Mouse (Mus musculus): ENCODE data around the gene Vps39.

The Vps39 gene

DNA sequence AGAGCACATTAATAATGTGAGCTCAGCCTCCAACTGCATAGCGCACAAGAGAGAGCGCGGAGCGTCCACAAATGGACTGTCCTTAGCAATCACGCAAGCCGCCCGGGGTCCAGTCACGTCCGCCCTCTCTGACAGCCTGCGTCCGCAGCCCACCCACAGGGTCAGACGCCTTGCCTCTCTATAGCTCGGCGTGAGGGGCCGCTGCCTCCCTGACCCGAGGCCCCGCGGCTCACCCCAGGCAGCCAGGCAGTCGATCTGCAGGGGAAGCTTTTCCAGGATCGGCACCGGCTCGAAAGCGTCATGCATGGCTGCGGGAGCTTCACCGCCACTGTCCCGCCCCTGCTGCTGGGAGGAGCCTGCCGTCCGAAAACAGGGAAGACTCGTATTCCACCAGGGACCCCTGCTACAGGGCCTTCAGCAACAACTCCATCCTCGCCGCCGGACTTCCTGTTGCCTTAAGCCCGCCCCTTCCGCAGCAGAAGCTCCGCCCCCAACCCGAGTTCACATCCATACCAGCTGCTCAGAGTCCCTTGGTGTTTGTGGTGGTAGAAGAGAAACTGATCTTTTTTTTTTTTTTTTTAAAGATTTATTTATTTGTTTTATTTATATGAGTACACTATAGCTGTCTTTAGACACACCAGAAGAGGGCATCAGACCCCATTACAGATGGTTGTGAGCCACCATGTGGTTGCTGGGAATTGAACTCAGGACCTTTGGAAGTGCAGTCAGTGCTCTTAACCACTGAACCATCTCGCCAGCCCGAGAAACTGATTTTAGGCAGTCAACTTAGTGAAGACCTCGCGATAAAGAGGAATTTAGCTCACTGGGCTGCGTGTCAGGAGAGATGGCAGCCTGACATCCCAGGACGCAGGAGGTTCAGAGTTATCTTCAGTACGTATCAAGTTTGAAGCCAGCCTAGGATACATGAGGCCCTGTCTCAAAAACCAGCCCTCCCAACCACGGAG lies at the start of gene Vps39:
Gene Vps39, minus strand, starts transcription at position 456 of the 965 bp plus-strand sequence.
- peak; percentile 97 for DNase-seq (ENCODE audit: low read depth, low spot score)

DNA sequence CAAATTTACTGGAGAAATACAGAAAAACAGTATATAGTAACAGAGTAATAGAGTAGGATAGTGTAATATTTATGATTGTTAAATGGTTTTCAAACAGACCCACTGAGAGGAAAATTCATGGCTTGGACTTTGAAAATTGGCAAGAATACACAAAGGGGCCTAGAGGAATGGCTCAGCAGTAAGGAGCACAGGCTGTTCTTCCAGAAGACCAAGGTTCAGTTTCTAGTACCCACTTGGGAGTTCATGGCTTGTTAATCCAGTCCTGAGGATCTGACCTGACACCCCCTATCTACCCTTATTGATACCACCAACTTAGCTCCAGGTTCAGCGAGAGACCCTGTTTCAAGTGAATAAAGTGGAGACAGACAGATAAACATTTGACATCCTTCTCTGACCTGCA lies 45.0 kb upstream of the Vps39 start:
- no peak for DNase-seq (ENCODE audit: low read depth, low spot score)

DNA sequence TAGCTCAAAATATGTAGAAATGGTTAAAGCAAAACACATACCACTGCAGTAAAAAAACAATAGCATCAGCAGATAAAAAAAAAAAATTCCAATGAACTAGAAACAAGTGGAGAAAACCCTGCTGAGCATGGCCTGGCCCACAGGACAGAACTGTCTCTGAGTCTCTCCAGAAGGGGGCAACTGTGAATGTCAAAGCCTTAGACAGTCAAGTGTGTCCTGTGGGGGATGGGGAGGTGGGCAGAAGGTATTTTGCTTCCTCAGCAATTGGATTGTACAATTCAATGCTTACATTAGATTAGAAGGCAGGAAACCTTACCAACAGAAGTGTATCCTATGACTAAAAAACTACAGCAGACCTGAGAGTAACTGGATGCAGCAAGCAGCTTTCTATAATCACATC lies 39.5 kb upstream of the Vps39 start:
- peak; percentile 57 for DNase-seq (ENCODE audit: low read depth, low spot score)

DNA sequence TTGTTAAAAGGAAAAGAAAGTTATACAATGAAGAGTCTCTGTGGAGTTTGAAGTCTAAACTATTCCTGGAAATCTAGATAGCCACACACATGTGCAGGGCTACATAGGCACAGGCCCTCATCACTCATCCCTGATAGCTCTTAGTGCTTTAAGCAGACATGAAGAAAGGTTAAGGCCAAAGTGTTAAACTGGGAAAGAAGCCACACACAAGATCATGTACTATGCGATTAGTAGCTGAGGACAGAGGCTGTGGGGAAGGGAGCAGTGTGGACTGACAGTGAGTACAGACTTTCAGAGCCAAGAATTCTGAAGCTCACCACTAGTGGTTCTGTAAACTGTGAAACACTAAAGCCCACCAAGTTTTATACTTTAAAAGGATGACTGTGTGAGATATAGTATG lies 38.0 kb upstream of the Vps39 start:
- DNase-seq (ENCODE audit: low read depth, low spot score), result no peak

DNA sequence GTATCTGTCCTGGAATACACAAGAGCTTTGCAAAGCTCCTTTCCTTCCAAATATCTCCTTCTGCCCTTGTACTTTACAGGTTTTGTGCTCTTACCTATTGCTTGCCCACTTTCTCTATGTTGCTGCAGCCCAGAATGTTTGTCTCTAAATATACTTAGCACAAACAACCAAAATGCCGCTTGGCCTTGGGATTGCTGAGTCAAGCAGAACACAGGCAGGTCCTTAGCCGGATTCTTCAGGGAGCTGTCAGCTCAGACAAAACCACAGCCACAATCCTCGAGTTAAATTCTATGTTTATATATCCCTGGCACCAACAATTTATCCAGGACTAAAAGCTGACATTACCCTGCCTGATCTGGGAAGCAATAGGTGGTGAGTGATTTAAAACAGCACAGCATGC lies 36.4 kb upstream of the Vps39 start:
- DNase-seq (ENCODE audit: low read depth, low spot score), result no peak

DNA sequence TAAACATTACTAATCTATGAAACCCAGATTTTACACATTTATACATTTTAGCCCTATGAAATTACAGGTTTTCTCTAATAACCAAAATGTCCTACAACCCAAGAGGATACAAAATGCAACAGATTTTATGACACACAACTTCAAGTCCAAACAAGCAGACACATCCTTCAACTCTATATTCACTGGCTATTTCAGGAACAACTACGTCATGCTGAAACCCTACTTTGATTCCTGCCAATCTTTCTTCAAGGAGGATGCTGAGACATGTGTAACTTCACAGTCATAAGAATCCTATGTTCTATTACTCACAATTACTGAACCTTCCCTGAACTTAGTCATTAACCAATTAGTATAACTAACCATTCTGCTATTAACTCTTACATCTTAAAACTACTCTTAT lies 34.4 kb upstream of the Vps39 start:
- no peak for DNase-seq (ENCODE audit: low read depth, low spot score)

DNA sequence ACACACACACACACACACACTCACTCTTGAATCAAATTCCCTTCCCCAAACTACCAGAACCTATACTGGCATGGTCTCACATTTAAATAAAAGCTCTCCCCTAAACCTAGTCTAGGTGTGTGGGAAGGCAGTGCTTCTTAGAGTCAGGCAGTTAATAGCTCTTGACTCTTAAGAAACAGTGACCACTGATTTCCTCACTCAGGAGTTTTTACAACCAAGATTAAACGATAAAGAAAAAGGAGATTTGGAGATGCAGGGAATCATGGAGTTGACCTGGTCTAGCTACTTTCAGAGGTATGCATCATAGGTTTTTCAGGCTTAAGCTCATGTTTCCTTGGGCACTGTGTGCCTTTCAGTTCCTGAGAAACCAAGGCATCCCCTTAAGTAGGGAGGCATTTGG lies 33.3 kb upstream of the Vps39 start:
- no peak for DNase-seq (ENCODE audit: low read depth, low spot score)

DNA sequence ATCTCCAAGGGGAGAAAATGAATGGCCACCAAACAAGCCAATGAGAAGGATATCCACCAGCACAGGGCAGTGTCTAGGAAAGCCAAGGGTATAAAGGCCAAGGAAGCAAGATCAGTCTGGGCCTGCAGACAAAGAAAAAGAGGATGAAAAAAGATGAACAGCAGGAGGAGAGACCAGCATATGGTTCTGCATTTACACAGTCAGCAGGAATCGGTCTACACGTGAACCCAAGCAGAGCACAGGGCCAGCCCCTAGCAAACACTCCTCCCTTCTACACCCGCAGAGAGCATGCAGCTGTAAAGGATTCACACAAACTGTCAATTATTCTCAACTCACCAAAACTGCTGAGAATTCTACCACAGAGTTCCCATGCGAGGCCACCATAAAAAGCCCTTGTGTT lies 20.9 kb upstream of the Vps39 start:
- no peak for DNase-seq (ENCODE audit: low read depth, low spot score)

DNA sequence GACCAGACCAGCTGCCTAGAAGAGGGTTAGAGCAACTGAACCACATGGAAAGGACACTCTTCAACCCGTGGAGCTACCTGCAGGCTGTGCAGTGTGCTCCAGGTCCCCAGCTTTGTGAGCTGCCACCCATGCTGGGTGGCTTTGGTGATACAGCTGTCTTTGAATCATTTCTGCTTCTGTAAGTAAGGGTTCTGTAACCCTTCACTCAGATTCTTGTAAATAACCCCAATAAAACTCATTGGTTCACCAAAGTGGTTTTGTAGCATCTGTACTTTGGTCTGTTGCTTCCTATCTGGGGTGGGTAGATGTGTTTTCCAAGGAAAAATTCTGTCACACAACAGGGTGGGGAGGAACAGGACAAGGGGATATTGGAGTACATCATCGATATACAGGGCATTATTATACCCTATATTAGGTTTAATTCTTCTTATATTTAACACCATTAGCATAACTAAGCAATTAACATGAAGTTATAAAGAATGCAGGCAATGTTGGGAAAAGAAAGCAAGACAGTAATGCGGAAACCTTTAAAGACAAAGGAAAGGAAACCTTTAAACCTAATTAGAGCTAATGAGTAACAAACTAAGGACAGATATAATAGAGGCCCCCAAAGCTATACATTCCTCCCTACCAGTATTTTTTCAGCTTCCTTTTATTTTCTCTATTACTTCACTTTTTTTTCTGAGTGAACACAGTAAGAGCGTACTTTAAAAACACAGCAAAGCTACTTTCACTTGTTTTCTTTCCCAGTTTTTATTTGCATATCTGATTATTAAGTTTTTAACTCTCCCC lies 14.7 kb upstream of the Vps39 start:
- DNase-seq (ENCODE audit: low read depth, low spot score), result no peak

DNA sequence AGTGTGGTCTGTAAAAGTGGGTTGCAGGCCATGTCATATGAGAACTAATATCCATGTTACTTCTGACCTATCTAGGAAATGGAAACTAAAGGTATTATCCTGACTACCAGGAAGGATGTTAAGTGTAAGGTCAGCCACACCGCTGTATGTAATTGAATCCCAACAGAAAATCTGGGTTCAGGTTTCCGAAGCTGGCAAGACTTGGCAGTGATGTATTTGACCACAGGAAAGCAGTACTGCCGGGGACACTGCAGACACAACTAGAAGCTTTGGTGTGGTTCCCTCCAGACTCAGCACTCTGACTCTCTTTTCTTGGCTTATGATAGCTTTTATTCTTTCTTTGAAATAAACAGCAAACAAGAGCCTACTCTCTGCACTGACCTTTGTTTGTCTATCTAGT lies 13.6 kb upstream of the Vps39 start:
- DNase-seq (ENCODE audit: low read depth, low spot score), result no peak

DNA sequence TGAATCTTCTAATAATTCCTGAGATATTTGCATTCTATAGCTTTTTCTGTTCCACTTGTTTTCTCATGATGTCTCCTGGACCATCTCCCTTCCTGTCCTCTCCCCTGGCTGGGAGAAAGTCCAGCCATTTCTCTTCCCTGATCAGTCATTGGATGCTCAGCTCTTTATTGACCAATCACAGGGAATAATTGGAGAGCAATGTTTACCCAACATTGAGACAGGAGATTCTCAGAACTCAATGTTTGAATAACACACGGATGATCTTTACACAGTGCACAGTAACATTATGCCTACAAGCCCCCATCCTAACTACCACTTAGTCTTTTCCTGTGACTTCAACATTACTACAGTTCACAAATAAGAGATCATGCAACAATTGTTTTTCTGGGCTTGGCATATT lies 7.5 kb upstream of the Vps39 start:
- DNase-seq (ENCODE audit: low read depth, low spot score), result no peak

DNA sequence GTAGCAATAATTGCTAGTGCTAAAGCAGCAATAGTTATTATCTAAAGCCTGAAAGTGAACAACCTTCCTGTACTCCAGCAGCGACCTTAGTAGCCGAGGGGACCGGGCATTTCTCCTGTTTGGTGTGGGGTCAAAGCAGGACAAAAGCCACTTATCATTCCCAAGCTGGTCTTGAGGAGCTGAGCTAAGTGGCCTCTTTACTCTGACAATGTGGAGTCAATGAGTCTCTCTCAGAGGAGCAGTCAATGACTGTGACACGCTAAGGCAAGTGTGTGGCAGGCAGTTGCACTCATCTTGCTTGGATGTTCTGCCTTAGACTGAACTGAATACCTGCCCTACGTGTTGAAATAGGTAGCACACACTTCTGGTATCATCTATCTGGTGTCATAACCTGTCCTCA lies 1.6 kb downstream of the Vps39 start:
- no peak for DNase-seq (ENCODE audit: low read depth, low spot score)

DNA sequence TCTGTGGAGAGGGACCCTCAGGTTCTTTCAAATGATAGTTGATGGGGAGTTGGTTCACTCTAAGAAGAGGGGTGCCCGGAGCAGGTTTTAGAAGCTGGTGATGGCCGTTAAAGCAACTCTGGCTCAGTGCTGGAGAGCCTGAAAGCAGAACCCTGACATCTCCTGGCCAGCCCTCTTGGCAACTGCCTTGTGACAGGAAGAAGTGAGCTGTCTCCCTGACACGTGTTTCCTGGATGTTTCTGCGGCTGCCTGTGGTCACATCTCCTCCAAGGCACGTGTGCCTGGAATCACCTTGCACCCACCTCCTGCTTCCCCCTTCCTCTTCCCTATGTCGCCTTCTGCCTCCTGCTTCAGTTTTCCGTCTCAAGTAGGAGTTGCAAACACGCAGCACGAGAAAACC lies 4.8 kb downstream of the Vps39 start:
- DNase-seq (ENCODE audit: low read depth, low spot score), result no peak

DNA sequence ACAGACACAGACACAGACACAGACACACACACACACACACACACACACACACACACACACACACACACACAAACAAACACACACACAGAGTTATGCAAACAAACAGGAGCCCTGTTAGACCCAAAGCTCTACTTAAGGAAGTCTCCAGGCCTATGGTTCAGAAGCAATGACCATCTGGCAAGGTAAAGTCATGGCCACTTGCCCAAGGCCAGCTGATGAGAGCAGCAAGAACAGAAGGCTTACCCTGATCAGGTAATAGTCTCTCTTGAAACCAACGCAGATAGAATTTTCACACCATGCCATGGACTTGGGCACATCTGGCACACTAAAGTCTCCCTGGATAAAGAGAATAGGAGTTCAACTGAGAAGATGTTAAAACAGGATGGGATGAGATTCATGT lies 11.2 kb downstream of the Vps39 start:
- DNase-seq (ENCODE audit: low read depth, low spot score), result no peak

DNA sequence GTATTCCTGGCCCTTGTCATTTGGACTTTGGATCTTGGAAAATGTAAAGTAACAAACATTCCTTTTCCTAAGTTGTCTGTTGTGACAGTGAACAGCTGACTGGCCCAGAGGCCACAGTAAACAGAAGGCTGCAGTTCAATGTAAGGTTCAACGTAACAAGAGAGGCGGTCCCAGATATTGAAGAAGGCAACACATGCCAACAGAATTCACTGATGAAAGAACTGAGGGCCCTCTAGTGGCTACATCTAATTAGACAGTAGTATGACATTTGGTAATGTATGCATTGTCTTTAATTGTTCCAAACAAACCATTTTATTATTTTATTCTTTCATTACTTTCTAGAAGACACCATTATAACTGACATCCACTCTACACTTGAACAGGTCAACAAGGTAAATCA lies 15.1 kb downstream of the Vps39 start:
- peak; percentile 22 for DNase-seq (ENCODE audit: low read depth, low spot score)

DNA sequence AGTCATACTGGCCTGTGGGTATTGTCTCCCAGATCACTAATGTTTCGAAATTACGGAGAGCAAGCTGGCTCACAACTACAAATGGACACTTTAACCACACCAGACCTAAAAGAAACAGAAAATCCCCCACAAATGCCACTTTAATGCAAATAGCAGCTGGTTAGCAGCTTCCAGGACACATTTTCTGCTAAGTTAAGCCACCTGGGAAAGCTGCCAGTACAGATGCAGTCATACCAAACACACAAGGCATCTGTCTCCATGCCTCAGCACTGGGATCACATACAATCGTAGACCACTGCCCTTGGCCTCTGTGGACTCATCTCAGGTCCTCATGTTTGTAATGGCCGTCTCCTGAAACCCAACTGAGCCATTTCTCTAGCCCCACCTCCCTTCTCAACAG lies 21.4 kb downstream of the Vps39 start:
- DNase-seq (ENCODE audit: low read depth, low spot score), result no peak

DNA sequence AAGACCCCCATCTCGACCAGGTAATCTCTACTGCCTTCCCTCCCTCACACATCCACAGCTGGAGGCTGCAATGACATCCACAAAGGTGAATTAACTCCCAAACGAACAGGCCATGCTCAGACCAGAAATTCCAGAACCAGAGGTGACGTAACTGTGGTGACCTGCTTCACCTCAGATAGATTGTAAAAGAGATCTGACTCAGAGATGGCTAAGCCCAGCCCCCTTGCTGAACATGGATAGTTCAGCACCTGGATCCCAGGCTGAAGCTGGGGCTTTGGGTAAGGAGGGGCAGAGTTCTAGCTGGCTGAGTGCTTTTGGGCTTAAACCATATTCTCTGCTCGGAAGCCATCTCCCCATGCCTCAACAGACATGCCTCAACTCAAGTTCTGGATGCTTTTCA lies 37.9 kb downstream of the Vps39 start:
- DNase-seq (ENCODE audit: low read depth, low spot score), result no peak

DNA sequence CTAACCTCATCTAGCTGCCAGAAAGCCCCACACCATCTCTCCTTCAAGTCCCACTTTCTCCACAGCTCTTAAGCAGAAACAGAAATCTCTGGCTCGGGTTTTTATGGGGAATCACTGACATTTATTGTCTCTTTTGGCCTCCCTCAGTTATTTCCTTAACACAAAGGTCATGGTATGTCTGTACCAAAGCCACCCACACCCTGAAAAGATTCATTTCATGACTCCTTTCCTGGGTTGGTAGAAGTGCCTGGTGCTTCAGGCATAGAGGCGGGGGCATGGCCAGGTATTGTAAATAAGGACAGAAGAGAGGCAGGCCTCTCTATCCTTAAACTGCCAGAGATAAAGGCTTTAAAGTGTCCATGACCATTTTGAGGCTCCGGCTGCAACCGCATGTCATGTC lies 38.5 kb downstream of the Vps39 start:
- DNase-seq (ENCODE audit: low read depth, low spot score), result no peak

DNA sequence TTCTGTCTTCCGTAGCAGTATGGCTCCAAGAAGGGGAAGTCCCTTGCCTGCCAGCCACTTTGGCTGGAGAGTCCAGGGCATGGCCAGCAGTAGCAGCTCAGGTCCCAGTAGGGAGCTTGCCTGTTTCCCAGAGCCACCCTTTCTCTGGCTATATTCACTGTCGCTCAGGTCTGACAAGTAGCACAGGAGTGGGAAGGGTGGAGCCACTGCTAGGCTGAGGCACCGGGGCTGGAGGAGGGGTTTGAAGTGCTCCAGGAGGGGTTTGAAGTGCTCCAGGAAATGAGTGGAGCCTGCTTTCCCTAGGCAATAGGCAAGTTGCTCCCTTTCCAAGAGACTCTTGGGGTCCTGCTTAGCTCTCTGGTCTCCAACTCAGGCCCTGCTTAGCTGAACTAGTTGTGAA lies 39.0 kb downstream of the Vps39 start, which contains the start of gene Pla2g4f:
Gene Pla2g4f, minus strand, starts transcription at position 190 of the 400 bp plus-strand sequence.
- peak; percentile 33 for DNase-seq (ENCODE audit: low read depth, low spot score)

DNA sequence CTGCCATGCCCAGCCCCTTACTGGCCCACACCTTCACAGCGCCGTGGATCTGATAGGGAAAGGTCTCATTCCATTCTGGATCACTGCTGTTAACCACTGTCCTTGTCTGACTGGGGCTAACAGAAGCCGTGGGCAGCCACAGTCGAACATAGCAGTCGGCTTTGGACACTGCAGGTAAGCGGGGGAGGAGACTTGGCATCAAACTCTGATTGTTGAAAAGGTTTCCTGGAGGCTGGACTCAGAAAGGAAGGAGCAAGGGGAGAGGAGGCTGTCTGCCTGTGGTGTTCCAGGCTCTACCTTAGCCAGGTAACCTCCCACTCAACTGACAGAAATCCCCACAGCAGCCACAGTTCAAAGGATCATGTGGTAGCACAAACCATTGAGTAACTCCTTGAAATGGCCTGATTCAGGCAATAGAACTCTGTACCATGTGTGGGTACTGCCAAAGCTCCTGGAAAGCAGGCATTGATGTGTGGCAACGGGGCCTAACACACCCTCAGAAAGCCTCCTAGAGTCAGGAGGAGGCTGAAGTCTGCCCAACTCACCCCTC lies 40.6 kb downstream of the Vps39 start:
- no peak for DNase-seq (ENCODE audit: low read depth, low spot score)

DNA sequence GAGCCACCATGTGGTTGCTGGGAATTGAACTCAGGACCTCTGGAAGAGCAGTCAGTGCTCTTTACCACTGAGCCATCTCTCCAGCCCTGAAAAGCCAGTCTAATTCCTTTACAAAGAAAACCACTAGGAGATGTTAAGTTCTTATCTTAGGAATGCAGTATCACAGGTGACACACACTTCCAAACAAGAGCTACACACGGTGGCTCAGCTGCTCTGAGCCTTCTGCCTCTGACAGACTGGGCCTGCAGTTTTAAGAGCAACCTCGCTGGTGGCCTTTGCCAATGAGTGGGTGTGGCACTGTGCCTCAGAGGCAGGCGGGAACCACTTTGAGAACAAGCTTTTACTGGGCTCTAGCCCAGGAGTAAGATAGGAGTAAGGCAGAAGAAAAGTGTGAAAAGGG lies 48.8 kb downstream of the Vps39 start:
- DNase-seq (ENCODE audit: low read depth, low spot score), result no peak

DNA sequence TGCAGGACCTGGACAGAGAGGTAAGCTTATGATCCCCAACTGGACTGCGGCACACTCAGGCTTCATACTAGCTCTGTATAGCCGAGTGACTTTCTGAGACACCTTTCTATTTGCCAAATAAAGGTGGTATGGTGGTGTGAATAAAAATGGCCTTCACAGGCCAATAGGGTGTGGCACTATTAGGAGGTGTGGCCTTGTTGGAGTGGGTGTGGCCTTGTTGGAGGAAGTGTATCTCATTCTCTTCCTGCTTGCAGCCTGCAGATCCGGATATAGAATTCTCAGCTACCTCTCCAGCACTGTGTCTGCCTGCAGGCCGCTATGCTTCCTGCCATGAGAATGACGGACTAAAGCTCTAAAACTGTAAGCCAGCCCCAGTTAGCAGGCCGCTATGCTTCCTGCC lies 51.9 kb downstream of the Vps39 start:
- peak; percentile 51 for DNase-seq (ENCODE audit: low read depth, low spot score)
